In genomic region chr6:83766982-83767381, GRCm38 (mm10) we compare ENCODE assay signal across 25 mouse cellular contexts. TPM values are rescaled to one million over a fixed set of nuclear protein-coding genes. Genes with fewer than 3 reads are reported as not detected.
DNase-seq lines count a peak whose midpoint lies in the region; ATAC-seq and TF ChIP-seq lines count a peak whose summit lies in the region.
"Had no signal": no experiment of that assay in that cellular context is flagged by ENCODE, and none has a peak within 500 bp of the region (broad histone marks: within the 10 kb centered on the region; RNA-seq: fewer than 3 reads in every experiment).

No protein-coding gene starts in this region.

- H3K4me3 ChIP-seq in heart, embryonic 13.5 days: no peak overlapping the region
- no peak overlapping the region for H3K4me3 ChIP-seq in heart, embryonic 10.5 days
- no peak overlapping the region for H3K4me3 ChIP-seq in cerebellum, adult 2 months (replicated peaks; ENCODE audit: insufficient read depth, low read depth, low read length)
- H3K4me3 ChIP-seq: embryonic facial prominence, embryonic 12.5 days; forebrain, embryonic 12.5 days; hindbrain, embryonic 12.5 days had no signal

- no peak for DNase-seq in heart, embryonic 10.5 days (ENCODE audit: low spot score)
- peak; percentile 76 for DNase-seq in retina, adult 2 months (ENCODE audit: low read depth, low spot score)
- DNase-seq in retina, embryonic 14.5 days (ENCODE audit: low spot score): no peak
- peak; percentile 16 to 19 for DNase-seq in heart, postnatal 14 days
- no peak for DNase-seq in cerebellum, adult 2 months
- DNase-seq: adrenal gland, adult 2 months; adrenal gland, postnatal 25 days; cerebellum, adult 8-10 months; cerebellum, postnatal 14 days; gastrocnemius, postnatal 10 days; kidney, adult 8-10 months had no signal

- no peaks in the 10 kb centered on the region for H3K9me3 ChIP-seq in heart, embryonic 13.5 days
- no peaks in the 10 kb centered on the region for H3K9me3 ChIP-seq in heart, embryonic 10.5 days
- H3K9me3 ChIP-seq: embryonic facial prominence, embryonic 12.5 days; forebrain, embryonic 12.5 days; hindbrain, embryonic 12.5 days had no signal

- 48% methylated on average over 3 of the region's 3 CpGs for WGBS in heart, embryonic 13.5 days
- 50% methylated on average over 3 of the region's 3 CpGs for WGBS in heart, embryonic 10.5 days
- 87% methylated on average over 3 of the region's 3 CpGs for whole genome bisulfite sequencing in cerebellum, adult 2 months

- H3K4me2 ChIP-seq in heart, embryonic 13.5 days: no peak overlapping the region
- H3K4me2 ChIP-seq: embryonic facial prominence, embryonic 12.5 days; forebrain, embryonic 12.5 days; hindbrain, embryonic 12.5 days had no signal

- H3K9ac ChIP-seq in heart, embryonic 13.5 days: no peak overlapping the region
- H3K9ac ChIP-seq: embryonic facial prominence, embryonic 12.5 days; forebrain, embryonic 12.5 days; hindbrain, embryonic 12.5 days had no signal

- peak overlapping the region; percentile 29; the same call in 1 of the 2 replicates for H3K27ac ChIP-seq in heart, embryonic 13.5 days (replicated peaks)
- no peak overlapping the region for H3K27ac ChIP-seq in heart, embryonic 10.5 days
- no peak overlapping the region for H3K27ac ChIP-seq in cerebellum, adult 2 months (ENCODE audit: insufficient read depth, low read length)
- H3K27ac ChIP-seq: embryonic facial prominence, embryonic 12.5 days; forebrain, embryonic 12.5 days; hindbrain, embryonic 12.5 days had no signal

- intact Hi-C loops in heart, postnatal 14 days (cut with DNase I): no loop called here

- no peak for ATAC-seq in heart, embryonic 13.5 days (ENCODE audit: extremely low read depth, insufficient number of reproducible peaks, low FRiP score, low TSS enrichment)
- no peak for ATAC-seq in erythroid progenitor cell, adult 5-6 weeks (replicated peaks; ENCODE audit: low FRiP score, poor library complexity, severe bottlenecking)
- ATAC-seq: forebrain, embryonic 16.5 days; hindbrain, embryonic 16.5 days; inflammation-experienced regulatory T-cells, adult 6 months; intestine, postnatal 0 days had no signal

- no peak for TF ChIP-seq CTCF in cerebellum, adult 2 months (IDR thresholded peaks at IDR 0.05; ENCODE audit: borderline replicate concordance, insufficient read depth, low read depth, low read length)

- H3K4me1 ChIP-seq in heart, embryonic 13.5 days: peaks cover 29% of the 10 kb centered on the region
- peaks cover 22% of the 10 kb centered on the region for H3K4me1 ChIP-seq in heart, embryonic 10.5 days
- H3K4me1 ChIP-seq in cerebellum, adult 2 months (ENCODE audit: control insufficient read depth, insufficient read depth, low read length): no peaks in the 10 kb centered on the region

- TF ChIP-seq POLR2A in cerebellum, adult 2 months (IDR thresholded peaks at IDR 0.05; ENCODE audit: borderline replicate concordance, insufficient read depth, low read length): no peak

- H3K36me3 ChIP-seq in heart, embryonic 13.5 days: peaks cover 41% of the 10 kb centered on the region
- peaks cover 45% of the 10 kb centered on the region for H3K36me3 ChIP-seq in heart, embryonic 10.5 days

- peaks cover 32% of the 10 kb centered on the region for H3K27me3 ChIP-seq in heart, embryonic 13.5 days (replicated peaks)
- H3K27me3 ChIP-seq in heart, embryonic 10.5 days (ENCODE audit: insufficient read depth, poor library complexity, severe bottlenecking): peaks cover 35% of the 10 kb centered on the region
- no peaks in the 10 kb centered on the region for H3K27me3 ChIP-seq in cerebellum, adult 2 months (ENCODE audit: control insufficient read depth, insufficient read depth, low read length)

RNA-seq across cellular contexts. Expression of gene Ankrd53, which starts 4.5 kb away (rescaled TPM):
- polyA plus RNA-seq in heart, embryonic 13.5 days (2015; fragmentation: Nextera tagmentation; extraction: Ambion mirVana): not detected in 2 replicates
- polyA plus RNA-seq in heart, embryonic 10.5 days (2016; fragmentation: Nextera tagmentation; extraction: Ambion mirVana): 0.09 and 0.10 TPM in 2 replicates
- total RNA-seq in heart, postnatal 14 days (2021): not detected
- polyA plus RNA-seq in cerebellum, adult 2 months (2012; rRNA removed): not detected in 2 replicates
- total RNA-seq in erythroid progenitor cell, adult 5-6 weeks (2015; ENCODE audit: low replicate concordance): not detected in 2 replicates
- not detected in 2 replicates for total RNA-seq in erythroid progenitor cell, adult 5-6 weeks (2017; ENCODE audit: low replicate concordance)
- total RNA-seq: adrenal gland, adult 2 months; common myeloid progenitor, adult 5-6 weeks; gastrocnemius, postnatal 10 days; gastrocnemius, postnatal 4 days; heart, postnatal 36 days had no signal
- polyA plus RNA-seq: adrenal gland, adult 2 months; frontal cortex, adult 2 months; hindbrain, embryonic 12.5 days; hindbrain, embryonic 16.5 days; intestine, postnatal 0 days had no signal

RNA-seq across cellular contexts. Expression of gene Tex261, which starts 8.6 kb away (rescaled TPM):
- 60.4 and 72.9 TPM in 2 replicates for polyA plus RNA-seq in heart, embryonic 13.5 days (2015; fragmentation: Nextera tagmentation; extraction: Ambion mirVana)
- polyA plus RNA-seq in heart, embryonic 10.5 days (2016; fragmentation: Nextera tagmentation; extraction: Ambion mirVana): 82.4 and 88.7 TPM in 2 replicates
- 10 to 100 TPM; 71.0 to 79.6 TPM for total RNA-seq in heart, postnatal 14 days (2021)
- 73.1 and 80.1 TPM in 2 replicates for polyA plus RNA-seq in cerebellum, adult 2 months (2012; rRNA removed)
- total RNA-seq in erythroid progenitor cell, adult 5-6 weeks (2015; ENCODE audit: low replicate concordance): 18.9 and 21.3 TPM in 2 replicates
- 13.2 and 15.1 TPM in 2 replicates for total RNA-seq in erythroid progenitor cell, adult 5-6 weeks (2017; ENCODE audit: low replicate concordance)

RNA-seq across cellular contexts. Expression of gene Atp6v1b1, which starts 24.2 kb away (rescaled TPM):
- not detected in 2 replicates for polyA plus RNA-seq in heart, embryonic 13.5 days (2015; fragmentation: Nextera tagmentation; extraction: Ambion mirVana)
- polyA plus RNA-seq in heart, embryonic 10.5 days (2016; fragmentation: Nextera tagmentation; extraction: Ambion mirVana): not detected in 2 replicates
- total RNA-seq in heart, postnatal 14 days (2021): under 1 TPM in 1 of 2 experiments, not detected in 1; 0.60 TPM
- 0.05 TPM in 1 of 2 replicates, not detected in the other for polyA plus RNA-seq in cerebellum, adult 2 months (2012; rRNA removed)
- total RNA-seq in erythroid progenitor cell, adult 5-6 weeks (2015; ENCODE audit: low replicate concordance): not detected in 2 replicates
- total RNA-seq in erythroid progenitor cell, adult 5-6 weeks (2017; ENCODE audit: low replicate concordance): not detected in 2 replicates
- total RNA-seq: adrenal gland, adult 2 months; adrenal gland, postnatal 25 days; common myeloid progenitor, adult 5-6 weeks; ES-E14; gastrocnemius, postnatal 10 days; gastrocnemius, postnatal 4 days; heart, postnatal 36 days had no signal
- polyA plus RNA-seq: adrenal gland, adult 2 months; forebrain, embryonic 12.5 days; hindbrain, embryonic 12.5 days; hindbrain, embryonic 16.5 days; inflammation-experienced regulatory T-cells, adult 6 months; intestine, postnatal 0 days had no signal

RNA-seq across cellular contexts. Expression of gene Nagk, which starts 27.8 kb away (rescaled TPM):
- 55.4 and 57.6 TPM in 2 replicates for polyA plus RNA-seq in heart, embryonic 13.5 days (2015; fragmentation: Nextera tagmentation; extraction: Ambion mirVana)
- polyA plus RNA-seq in heart, embryonic 10.5 days (2016; fragmentation: Nextera tagmentation; extraction: Ambion mirVana): 44.1 and 49.4 TPM in 2 replicates
- 10 to 100 TPM; 18.5 to 18.7 TPM for total RNA-seq in heart, postnatal 14 days (2021)
- 22.2 and 23.6 TPM in 2 replicates for polyA plus RNA-seq in cerebellum, adult 2 months (2012; rRNA removed)
- 4.3 and 5.0 TPM in 2 replicates for total RNA-seq in erythroid progenitor cell, adult 5-6 weeks (2015; ENCODE audit: low replicate concordance)
- total RNA-seq in erythroid progenitor cell, adult 5-6 weeks (2017; ENCODE audit: low replicate concordance): 3.6 and 4.1 TPM in 2 replicates

RNA-seq across cellular contexts. Expression of gene Vax2, which starts 55.9 kb away (rescaled TPM):
- not detected in 2 replicates for polyA plus RNA-seq in heart, embryonic 13.5 days (2015; fragmentation: Nextera tagmentation; extraction: Ambion mirVana)
- not detected in 2 replicates for polyA plus RNA-seq in heart, embryonic 10.5 days (2016; fragmentation: Nextera tagmentation; extraction: Ambion mirVana)
- not detected for total RNA-seq in heart, postnatal 14 days (2021)
- polyA plus RNA-seq in cerebellum, adult 2 months (2012; rRNA removed): not detected in 2 replicates
- total RNA-seq in erythroid progenitor cell, adult 5-6 weeks (2015; ENCODE audit: low replicate concordance): not detected in 2 replicates
- total RNA-seq in erythroid progenitor cell, adult 5-6 weeks (2017; ENCODE audit: low replicate concordance): not detected in 2 replicates
- total RNA-seq: adrenal gland, adult 2 months; adrenal gland, postnatal 25 days; common myeloid progenitor, adult 5-6 weeks; gastrocnemius, postnatal 10 days; gastrocnemius, postnatal 4 days; heart, postnatal 36 days had no signal
- polyA plus RNA-seq: adrenal gland, adult 2 months; forebrain, embryonic 16.5 days; frontal cortex, adult 2 months; hindbrain, embryonic 12.5 days; hindbrain, embryonic 16.5 days; intestine, postnatal 0 days had no signal

Comparison
In these comparisons a context has a peak if more than half of its experiments do, and no peak if none do; other contexts are left out.
1. DNase-seq: peak in retina, adult 2 months (single experiment) and heart, postnatal 14 days (2 of 2); none in heart, embryonic 10.5 days (single experiment), retina, embryonic 14.5 days (single experiment) and cerebellum, adult 2 months (0 of 2).